In genomic region chr1:164384972-164385371, GRCm38 (mm10) we compare ENCODE assay signal across 32 mouse cellular contexts.
"Had no signal": no experiment of that assay in that cellular context is flagged by ENCODE, and none has a peak within 500 bp of the region (broad histone marks: within the 10 kb centered on the region; RNA-seq: fewer than 3 reads in every experiment).

No protein-coding gene starts in this region.

- DNase-seq: heart, adult 2 months; heart, postnatal 10 days; heart, postnatal 14 days; heart, postnatal 4 days; kidney, adult 11 months; kidney, adult 18-20 months; kidney, adult 2 months; kidney, adult 8-10 months; kidney, adult 9 months; kidney, postnatal 10 days; kidney, postnatal 14 days; kidney, postnatal 25 days; kidney, postnatal 36 days; kidney, postnatal 4 days; layer of hippocampus, adult 9-11 months; layer of hippocampus, postnatal 36 days had no signal

- H3K4me3 ChIP-seq: heart, adult 2 months; heart, embryonic 12.5 days; heart, embryonic 13.5 days; heart, embryonic 15.5 days; hindbrain, embryonic 10.5 days; hindbrain, embryonic 12.5 days; hindbrain, embryonic 13.5 days; hindbrain, embryonic 15.5 days; intestine, embryonic 15.5 days; kidney, embryonic 15.5 days; layer of hippocampus, adult 2 months; left cerebral cortex, adult 2 months had no signal

- H3K27me3 ChIP-seq: heart, embryonic 12.5 days; heart, embryonic 13.5 days; heart, embryonic 15.5 days; hindbrain, embryonic 12.5 days; hindbrain, embryonic 13.5 days; hindbrain, embryonic 15.5 days; intestine, embryonic 15.5 days; kidney, embryonic 15.5 days had no signal

- H3K4me2 ChIP-seq: heart, embryonic 11.5 days; heart, embryonic 12.5 days; heart, embryonic 13.5 days; heart, embryonic 15.5 days; hindbrain, embryonic 12.5 days; hindbrain, embryonic 13.5 days; hindbrain, embryonic 15.5 days; intestine, embryonic 15.5 days; kidney, embryonic 15.5 days had no signal

- H3K4me1 ChIP-seq: heart, embryonic 12.5 days; heart, embryonic 13.5 days; heart, embryonic 15.5 days; hindbrain, embryonic 10.5 days; hindbrain, embryonic 12.5 days; hindbrain, embryonic 15.5 days; intestine, embryonic 15.5 days; kidney, embryonic 15.5 days had no signal

- H3K9ac ChIP-seq: heart, embryonic 12.5 days; heart, embryonic 13.5 days; heart, embryonic 15.5 days; hindbrain, embryonic 12.5 days; hindbrain, embryonic 13.5 days; hindbrain, embryonic 15.5 days; intestine, embryonic 15.5 days; kidney, embryonic 15.5 days had no signal

- ATAC-seq: hindbrain, embryonic 16.5 days; inflammation-experienced regulatory T-cells, adult 6 months; intestine, embryonic 15.5 days; intestine, embryonic 16.5 days; intestine, postnatal 0 days had no signal

- H3K36me3 ChIP-seq: heart, embryonic 12.5 days; heart, embryonic 15.5 days; hindbrain, embryonic 10.5 days; hindbrain, embryonic 12.5 days; hindbrain, embryonic 15.5 days; intestine, embryonic 15.5 days had no signal

- H3K9me3 ChIP-seq: heart, embryonic 12.5 days; heart, embryonic 13.5 days; heart, embryonic 15.5 days; hindbrain, embryonic 10.5 days; hindbrain, embryonic 12.5 days; hindbrain, embryonic 13.5 days; hindbrain, embryonic 15.5 days; intestine, embryonic 15.5 days; kidney, embryonic 15.5 days had no signal

- H3K27ac ChIP-seq: heart, adult 2 months; heart, embryonic 13.5 days; heart, embryonic 15.5 days; hindbrain, embryonic 10.5 days; hindbrain, embryonic 12.5 days; hindbrain, embryonic 13.5 days; hindbrain, embryonic 15.5 days; intestine, embryonic 15.5 days; kidney, embryonic 15.5 days; layer of hippocampus, adult 2 months; left cerebral cortex, adult 2 months had no signal
